Mouse (Mus musculus): ENCODE data around the gene Rhox12.

GRCm38 (mm10) chrX:38159097-38159496 lies 48.4 kb upstream of the Rhox12 start:
- TF ChIP-seq NRF1 (IDR thresholded peaks at IDR 0.05; ENCODE audit: insufficient read depth, low read depth, low read length, poor library complexity, severe bottlenecking) (no peak), HCFC1 (IDR thresholded peaks at IDR 0.05; ENCODE audit: low read depth, low read length) (no peak), ZC3H11A (IDR thresholded peaks at IDR 0.05; ENCODE audit: low read depth, low read length) (no peak), EP300 (IDR thresholded peaks at IDR 0.05; ENCODE audit: low read depth in 1 of 2, low read length in 2 of 2) (no peak), MAX (IDR thresholded peaks at IDR 0.05; ENCODE audit: low read length) (no peak)

Data from MEL (cell line).